Mouse (Mus musculus): ENCODE measurements at regions not wholly inside any gene's neighbourhood (a gene's known extent, or its start where the extent isn't known, plus 50 kb on each side); places are given as distances from the start of the nearest gene placed in this dataset.

- Histone ChIP-seq H3K9ac (replicated peaks; ENCODE audit: low read length) (no peak overlapping the region), H3K4me2 (replicated peaks; ENCODE audit: low read depth, low read length) (no peak overlapping the region), H3K4me3 (ENCODE audit: low read length) (no peak overlapping the region), H3K27ac (ENCODE audit: low read length) (no peak overlapping the region), H3K36me3 (ENCODE audit: insufficient read depth, low read length) (no peaks in the 10 kb centered on the region), H3K4me1 (ENCODE audit: insufficient read depth, low read length) (no peaks in the 10 kb centered on the region), H3K27me3 (ENCODE audit: insufficient read depth, low read length) (no peaks in the 10 kb centered on the region), H3K9me3 (ENCODE audit: low read length) (no peaks in the 10 kb centered on the region)
- whole genome bisulfite sequencing, result 36% methylated on average over 5 of the region's 5 CpGs
- ATAC-seq (ENCODE audit: low FRiP score, low TSS enrichment), result no peak
Observed at GRCm38 (mm10) chr9:78769168-78769567, 153.8 kb downstream of the Cd109 start.

- Histone ChIP-seq H3K4me3 (ENCODE audit: low read length) (no peak overlapping the region), H3K9ac (replicated peaks; ENCODE audit: low read length) (no peak overlapping the region), H3K4me2 (replicated peaks; ENCODE audit: low read depth, low read length) (no peak overlapping the region), H3K9me3 (ENCODE audit: low read length) (no peaks in the 10 kb centered on the region), H3K27me3 (ENCODE audit: insufficient read depth, low read length) (no peaks in the 10 kb centered on the region), H3K36me3 (ENCODE audit: insufficient read depth, low read length) (no peaks in the 10 kb centered on the region), H3K4me1 (ENCODE audit: insufficient read depth, low read length) (no peaks in the 10 kb centered on the region), H3K27ac (ENCODE audit: low read length) (no peak overlapping the region)
- WGBS, result 62% methylated on average over 3 of the region's 3 CpGs
- ATAC-seq (ENCODE audit: low FRiP score, low TSS enrichment), result no peak
Observed at GRCm38 (mm10) chr9:78773936-78774335, 158.6 kb downstream of the Cd109 start.

GRCm38 (mm10) chr9:78775462-78775861 is 160.1 kb downstream of the Cd109 start:
- no peaks in the 10 kb centered on the region for H3K27me3 ChIP-seq (ENCODE audit: insufficient read depth, low read length)
- H3K36me3 ChIP-seq (ENCODE audit: insufficient read depth, low read length), result no peaks in the 10 kb centered on the region
- WGBS, result 14% methylated on average over 5 of the region's 5 CpGs
- H3K9ac ChIP-seq (replicated peaks; ENCODE audit: low read length), result no peak overlapping the region
- H3K4me2 ChIP-seq (replicated peaks; ENCODE audit: low read depth, low read length), result no peak overlapping the region
- H3K4me3 ChIP-seq (ENCODE audit: low read length), result no peak overlapping the region
- H3K9me3 ChIP-seq (ENCODE audit: low read length), result no peaks in the 10 kb centered on the region
- H3K27ac ChIP-seq (ENCODE audit: low read length), result no peak overlapping the region
- H3K4me1 ChIP-seq (ENCODE audit: insufficient read depth, low read length), result no peaks in the 10 kb centered on the region
- ATAC-seq (ENCODE audit: low FRiP score, low TSS enrichment), result no peak

GRCm38 (mm10) chr9:78780595-78780994 is 165.2 kb downstream of the Cd109 start:
- ATAC-seq (ENCODE audit: low FRiP score, low TSS enrichment), result no peak
- Histone ChIP-seq H3K9ac (replicated peaks; ENCODE audit: low read length) (no peak overlapping the region), H3K27ac (ENCODE audit: low read length) (no peak overlapping the region), H3K4me1 (ENCODE audit: insufficient read depth, low read length) (no peaks in the 10 kb centered on the region), H3K36me3 (ENCODE audit: insufficient read depth, low read length) (no peaks in the 10 kb centered on the region), H3K4me3 (ENCODE audit: low read length) (no peak overlapping the region), H3K27me3 (ENCODE audit: insufficient read depth, low read length) (no peaks in the 10 kb centered on the region), H3K4me2 (replicated peaks; ENCODE audit: low read depth, low read length) (no peak overlapping the region), H3K9me3 (ENCODE audit: low read length) (no peaks in the 10 kb centered on the region)
- WGBS, result 74% methylated on average over 4 of the region's 4 CpGs

GRCm38 (mm10) chr9:78782297-78782696 is 167.0 kb downstream of the Cd109 start:
- no peak overlapping the region for H3K9ac ChIP-seq (replicated peaks; ENCODE audit: low read length)
- no peaks in the 10 kb centered on the region for H3K4me1 ChIP-seq (ENCODE audit: insufficient read depth, low read length)
- no peak overlapping the region for H3K27ac ChIP-seq (ENCODE audit: low read length)
- H3K9me3 ChIP-seq (ENCODE audit: low read length), result no peaks in the 10 kb centered on the region
- H3K4me2 ChIP-seq (replicated peaks; ENCODE audit: low read depth, low read length), result no peak overlapping the region
- H3K4me3 ChIP-seq (ENCODE audit: low read length), result no peak overlapping the region
- H3K36me3 ChIP-seq (ENCODE audit: insufficient read depth, low read length), result no peaks in the 10 kb centered on the region
- WGBS, result 85% methylated on average over 4 of the region's 4 CpGs
- no peaks in the 10 kb centered on the region for H3K27me3 ChIP-seq (ENCODE audit: insufficient read depth, low read length)
- no peak for ATAC-seq (ENCODE audit: low FRiP score, low TSS enrichment)

GRCm38 (mm10) chr9:78782860-78783259 is 167.5 kb downstream of the Cd109 start:
- WGBS, result 71% methylated on average over 8 of the region's 8 CpGs
- Histone ChIP-seq H3K36me3 (ENCODE audit: insufficient read depth, low read length) (no peaks in the 10 kb centered on the region), H3K4me1 (ENCODE audit: insufficient read depth, low read length) (no peaks in the 10 kb centered on the region)

GRCm38 (mm10) chr9:78787866-78788265 is 172.5 kb downstream of the Cd109 start:
- Histone ChIP-seq H3K36me3 (ENCODE audit: insufficient read depth, low read length) (no peaks in the 10 kb centered on the region), H3K9me3 (ENCODE audit: low read length) (no peaks in the 10 kb centered on the region), H3K27ac (ENCODE audit: low read length) (no peak overlapping the region), H3K9ac (replicated peaks; ENCODE audit: low read length) (no peak overlapping the region), H3K4me2 (replicated peaks; ENCODE audit: low read depth, low read length) (no peak overlapping the region), H3K27me3 (ENCODE audit: insufficient read depth, low read length) (no peaks in the 10 kb centered on the region), H3K4me3 (ENCODE audit: low read length) (no peak overlapping the region), H3K4me1 (ENCODE audit: insufficient read depth, low read length) (no peaks in the 10 kb centered on the region)
- WGBS, result 3% methylated on average over 1 of the region's 1 CpGs
- ATAC-seq (ENCODE audit: low FRiP score, low TSS enrichment), result peak; percentile 84

More at GRCm38 (mm10) chr9:78782860-78783259, 167.5 kb downstream of the Cd109 start:
- ATAC-seq (ENCODE audit: low FRiP score, low TSS enrichment), result no peak
- no peak overlapping the region for H3K27ac ChIP-seq (ENCODE audit: low read length)
- H3K9me3 ChIP-seq (ENCODE audit: low read length), result no peaks in the 10 kb centered on the region
- no peak overlapping the region for H3K4me2 ChIP-seq (replicated peaks; ENCODE audit: low read depth, low read length)
- no peak overlapping the region for H3K4me3 ChIP-seq (ENCODE audit: low read length)
- H3K27me3 ChIP-seq (ENCODE audit: insufficient read depth, low read length), result no peaks in the 10 kb centered on the region
- H3K9ac ChIP-seq (replicated peaks; ENCODE audit: low read length), result no peak overlapping the region

GRCm38 (mm10) chr9:78789703-78790102 is 174.4 kb downstream of the Cd109 start:
- H3K4me3 ChIP-seq (ENCODE audit: low read length), result no peak overlapping the region
- H3K9ac ChIP-seq (replicated peaks; ENCODE audit: low read length), result no peak overlapping the region
- H3K27ac ChIP-seq (ENCODE audit: low read length), result no peak overlapping the region
- H3K9me3 ChIP-seq (ENCODE audit: low read length), result no peaks in the 10 kb centered on the region
- ATAC-seq (ENCODE audit: low FRiP score, low TSS enrichment), result no peak
- H3K27me3 ChIP-seq (ENCODE audit: insufficient read depth, low read length), result no peaks in the 10 kb centered on the region
- H3K4me2 ChIP-seq (replicated peaks; ENCODE audit: low read depth, low read length), result no peak overlapping the region
- no peaks in the 10 kb centered on the region for H3K36me3 ChIP-seq (ENCODE audit: insufficient read depth, low read length)
- H3K4me1 ChIP-seq (ENCODE audit: insufficient read depth, low read length), result no peaks in the 10 kb centered on the region

GRCm38 (mm10) chr9:78790155-78790554 is 174.8 kb downstream of the Cd109 start:
- ATAC-seq (ENCODE audit: low FRiP score, low TSS enrichment), result no peak
- WGBS, result 82% methylated on average over 2 of the region's 2 CpGs
- Histone ChIP-seq H3K4me1 (ENCODE audit: insufficient read depth, low read length) (no peaks in the 10 kb centered on the region), H3K9me3 (ENCODE audit: low read length) (no peaks in the 10 kb centered on the region), H3K27me3 (ENCODE audit: insufficient read depth, low read length) (no peaks in the 10 kb centered on the region), H3K4me2 (replicated peaks; ENCODE audit: low read depth, low read length) (no peak overlapping the region), H3K36me3 (ENCODE audit: insufficient read depth, low read length) (no peaks in the 10 kb centered on the region), H3K9ac (replicated peaks; ENCODE audit: low read length) (no peak overlapping the region), H3K27ac (ENCODE audit: low read length) (no peak overlapping the region), H3K4me3 (ENCODE audit: low read length) (no peak overlapping the region)

- WGBS, result 79% methylated on average over 1 of the region's 1 CpGs
- ATAC-seq (ENCODE audit: low FRiP score, low TSS enrichment), result no peak
Observed at GRCm38 (mm10) chr9:78795801-78796200, 180.5 kb downstream of the Cd109 start.

GRCm38 (mm10) chr9:78817221-78817620 is 201.9 kb downstream of the Cd109 start:
- H3K4me2 ChIP-seq (replicated peaks; ENCODE audit: low read depth, low read length), result no peak overlapping the region
- whole genome bisulfite sequencing, result 75% methylated on average over 4 of the region's 4 CpGs
- H3K9me3 ChIP-seq (ENCODE audit: low read length), result no peaks in the 10 kb centered on the region
- H3K4me3 ChIP-seq (ENCODE audit: low read length), result no peak overlapping the region
- ATAC-seq (ENCODE audit: low FRiP score, low TSS enrichment), result no peak
- no peak overlapping the region for H3K27ac ChIP-seq (ENCODE audit: low read length)
- H3K27me3 ChIP-seq (ENCODE audit: insufficient read depth, low read length), result no peaks in the 10 kb centered on the region
- H3K4me1 ChIP-seq (ENCODE audit: insufficient read depth, low read length), result no peaks in the 10 kb centered on the region
- no peak overlapping the region for H3K9ac ChIP-seq (replicated peaks; ENCODE audit: low read length)
- no peaks in the 10 kb centered on the region for H3K36me3 ChIP-seq (ENCODE audit: insufficient read depth, low read length)

More at GRCm38 (mm10) chr9:78795801-78796200, 180.5 kb downstream of the Cd109 start:
- H3K9ac ChIP-seq (replicated peaks; ENCODE audit: low read length), result no peak overlapping the region
- no peak overlapping the region for H3K27ac ChIP-seq (ENCODE audit: low read length)
- no peaks in the 10 kb centered on the region for H3K27me3 ChIP-seq (ENCODE audit: insufficient read depth, low read length)
- H3K4me3 ChIP-seq (ENCODE audit: low read length), result no peak overlapping the region
- H3K9me3 ChIP-seq (ENCODE audit: low read length), result no peaks in the 10 kb centered on the region
- H3K4me2 ChIP-seq (replicated peaks; ENCODE audit: low read depth, low read length), result no peak overlapping the region
- H3K4me1 ChIP-seq (ENCODE audit: insufficient read depth, low read length), result no peaks in the 10 kb centered on the region
- no peaks in the 10 kb centered on the region for H3K36me3 ChIP-seq (ENCODE audit: insufficient read depth, low read length)
